ENCODE assay signal across 14 mouse cellular contexts in the genomic region with DNA sequence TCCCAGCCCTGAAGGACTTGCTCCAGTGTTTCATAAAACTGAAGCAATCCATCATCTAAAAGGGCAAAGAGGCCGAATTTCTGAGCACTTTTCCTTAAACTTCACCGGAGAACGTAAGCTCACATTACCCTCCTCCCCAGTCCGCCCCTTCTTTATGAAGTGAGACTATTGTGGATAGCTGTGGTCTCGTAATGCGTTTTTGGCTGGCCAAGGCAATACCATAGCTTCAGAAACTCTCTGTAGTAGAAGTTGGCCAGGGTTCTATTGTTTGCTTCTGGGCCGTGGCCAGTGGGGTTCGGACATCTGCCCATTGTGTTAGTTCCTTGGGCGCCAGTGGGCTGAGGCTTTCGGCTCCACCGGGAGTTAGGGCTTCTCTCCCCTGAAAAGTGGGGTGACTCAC.
DNase-seq lines count a peak whose midpoint lies in the region; ATAC-seq and TF ChIP-seq lines count a peak whose summit lies in the region.
"Had no signal": no experiment of that assay in that cellular context is flagged by ENCODE, and none has a peak within 500 bp of the region (broad histone marks: within the 10 kb centered on the region; RNA-seq: fewer than 3 reads in every experiment).

No protein-coding gene starts in this region.

- H3K36me3 ChIP-seq in kidney, embryonic 15.5 days: no peaks in the 10 kb centered on the region
- H3K36me3 ChIP-seq in kidney, adult 2 months (ENCODE audit: control insufficient read depth, insufficient read depth, low read length): no peaks in the 10 kb centered on the region
- no peaks in the 10 kb centered on the region for H3K36me3 ChIP-seq in embryonic facial prominence, embryonic 13.5 days
- H3K36me3 ChIP-seq in limb, embryonic 12.5 days: no peaks in the 10 kb centered on the region
- H3K36me3 ChIP-seq: heart, embryonic 12.5 days; liver, embryonic 13.5 days; midbrain, embryonic 13.5 days had no signal

- no peaks in the 10 kb centered on the region for H3K27me3 ChIP-seq in kidney, embryonic 15.5 days
- no peaks in the 10 kb centered on the region for H3K27me3 ChIP-seq in kidney, adult 2 months (replicated peaks; ENCODE audit: control insufficient read depth, insufficient read depth, low read length)
- H3K27me3 ChIP-seq in embryonic facial prominence, embryonic 13.5 days: no peaks in the 10 kb centered on the region
- H3K27me3 ChIP-seq in limb, embryonic 12.5 days: no peaks in the 10 kb centered on the region
- H3K27me3 ChIP-seq: heart, embryonic 12.5 days; liver, embryonic 13.5 days; midbrain, embryonic 13.5 days had no signal

- 65% methylated on average over 11 of the region's 11 CpGs for WGBS in kidney, embryonic 15.5 days
- 62% methylated on average over 11 of the region's 11 CpGs for WGBS in kidney, adult 2 months
- WGBS in embryonic facial prominence, embryonic 13.5 days: 73% methylated on average over 11 of the region's 11 CpGs
- WGBS in limb, embryonic 12.5 days: 75% methylated on average over 11 of the region's 11 CpGs

- no peak overlapping the region for H3K4me3 ChIP-seq in kidney, embryonic 15.5 days (replicated peaks)
- no peak overlapping the region for H3K4me3 ChIP-seq in kidney, adult 2 months (ENCODE audit: insufficient read depth, low read depth, low read length)
- no peak overlapping the region for H3K4me3 ChIP-seq in embryonic facial prominence, embryonic 13.5 days
- no peak overlapping the region for H3K4me3 ChIP-seq in limb, embryonic 12.5 days (replicated peaks)
- H3K4me3 ChIP-seq: heart, embryonic 12.5 days; liver, embryonic 13.5 days; midbrain, embryonic 13.5 days had no signal

- H3K9me3 ChIP-seq in kidney, embryonic 15.5 days (replicated peaks): no peaks in the 10 kb centered on the region
- no peaks in the 10 kb centered on the region for H3K9me3 ChIP-seq in embryonic facial prominence, embryonic 13.5 days
- no peaks in the 10 kb centered on the region for H3K9me3 ChIP-seq in limb, embryonic 12.5 days
- H3K9me3 ChIP-seq: heart, embryonic 12.5 days; midbrain, embryonic 13.5 days had no signal

- peak; percentile 4 for DNase-seq in adrenal gland, adult 2 months
- DNase-seq in adrenal gland, adult 8-10 months: no peak
- DNase-seq in kidney, adult 2 months: no peak
- no peak for DNase-seq in right cerebral cortex, postnatal 25 days
- DNase-seq in cerebellum, adult 9-11 months: no peak
- DNase-seq: cerebellum, postnatal 36 days; liver, embryonic 13.5 days; right cerebral cortex, postnatal 4 days had no signal

- ATAC-seq in kidney, embryonic 15.5 days (replicated peaks; ENCODE audit: low FRiP score): no peak
- no peak for ATAC-seq in embryonic facial prominence, embryonic 13.5 days (ENCODE audit: insufficient number of reproducible peaks, insufficient read depth, low FRiP score, low TSS enrichment, low read depth)
- ATAC-seq in limb, embryonic 12.5 days (ENCODE audit: insufficient number of reproducible peaks, insufficient read depth, low FRiP score, low TSS enrichment, low read depth): no peak
- ATAC-seq: intestine, embryonic 16.5 days; midbrain, embryonic 13.5 days had no signal

- TF ChIP-seq CTCF in kidney, adult 2 months (conservative IDR thresholded peaks at IDR 0.05; ENCODE audit: insufficient read depth, insufficient read length, low read depth, low read length): no peak

- peaks cover 3% of the 10 kb centered on the region; the same call in 1 of the 2 replicates for H3K4me1 ChIP-seq in kidney, embryonic 15.5 days
- no peaks in the 10 kb centered on the region for H3K4me1 ChIP-seq in kidney, adult 2 months (ENCODE audit: control insufficient read depth, insufficient read depth, low read length)
- no peaks in the 10 kb centered on the region for H3K4me1 ChIP-seq in embryonic facial prominence, embryonic 13.5 days
- H3K4me1 ChIP-seq in limb, embryonic 12.5 days (replicated peaks): peaks cover 7% of the 10 kb centered on the region; the same call in 1 of the 2 replicates
- H3K4me1 ChIP-seq: heart, embryonic 12.5 days; liver, embryonic 13.5 days; midbrain, embryonic 13.5 days had no signal

- H3K9ac ChIP-seq in kidney, embryonic 15.5 days: no peak overlapping the region
- H3K9ac ChIP-seq in embryonic facial prominence, embryonic 13.5 days: no peak overlapping the region
- H3K9ac ChIP-seq in limb, embryonic 12.5 days (replicated peaks): no peak overlapping the region
- H3K9ac ChIP-seq: heart, embryonic 12.5 days; liver, embryonic 13.5 days; midbrain, embryonic 13.5 days had no signal

- no peak for TF ChIP-seq POLR2A in kidney, adult 2 months (IDR thresholded peaks at IDR 0.05; ENCODE audit: low read depth, low read length)

- peak overlapping the region; percentile 42 for H3K4me2 ChIP-seq in kidney, embryonic 15.5 days
- H3K4me2 ChIP-seq in embryonic facial prominence, embryonic 13.5 days: peak overlapping the region; percentile 16; the same call in 1 of the 2 replicates
- peak overlapping the region; percentile 16; the same call in 1 of the 2 replicates for H3K4me2 ChIP-seq in limb, embryonic 12.5 days
- H3K4me2 ChIP-seq: heart, embryonic 12.5 days; liver, embryonic 13.5 days; midbrain, embryonic 13.5 days had no signal

- H3K27ac ChIP-seq in kidney, embryonic 15.5 days: no peak overlapping the region
- no peak overlapping the region for H3K27ac ChIP-seq in kidney, adult 2 months (ENCODE audit: insufficient read depth, low read depth, low read length)
- no peak overlapping the region for H3K27ac ChIP-seq in embryonic facial prominence, embryonic 13.5 days
- no peak overlapping the region for H3K27ac ChIP-seq in limb, embryonic 12.5 days
- H3K27ac ChIP-seq: liver, embryonic 13.5 days; midbrain, embryonic 13.5 days had no signal
